Mouse (Mus musculus) spleen, adult 2 months (tissue): ENCODE results near the gene Lsm11.

Experiments
- CTCF ChIP-seq: fragments of 200-500 bp; IDR thresholded peaks from 2 replicates; pipeline ENCODE4 v1.5.1; 2011; ENCODE audit warnings: mild to moderate bottlenecking, inconsistent platforms; ENCODE audit not compliant: insufficient read depth, insufficient read length, insufficient replicate concordance; ENCODE audit errors: extremely low read depth
- POLR2A ChIP-seq: fragments of 200-500 bp; IDR thresholded peaks from 2 replicates; pipeline ENCODE4 v1.6.1; 2011; ENCODE audit warnings: low read depth, low read length, inconsistent platforms

GRCm38 (mm10) chr11:45991604-45992003 is 46.9 kb upstream of the Lsm11 start:
- no peak for TF ChIP-seq CTCF
- no peak for TF ChIP-seq POLR2A
